8 mouse cellular contexts compared by ENCODE assay signal in the genomic region with DNA sequence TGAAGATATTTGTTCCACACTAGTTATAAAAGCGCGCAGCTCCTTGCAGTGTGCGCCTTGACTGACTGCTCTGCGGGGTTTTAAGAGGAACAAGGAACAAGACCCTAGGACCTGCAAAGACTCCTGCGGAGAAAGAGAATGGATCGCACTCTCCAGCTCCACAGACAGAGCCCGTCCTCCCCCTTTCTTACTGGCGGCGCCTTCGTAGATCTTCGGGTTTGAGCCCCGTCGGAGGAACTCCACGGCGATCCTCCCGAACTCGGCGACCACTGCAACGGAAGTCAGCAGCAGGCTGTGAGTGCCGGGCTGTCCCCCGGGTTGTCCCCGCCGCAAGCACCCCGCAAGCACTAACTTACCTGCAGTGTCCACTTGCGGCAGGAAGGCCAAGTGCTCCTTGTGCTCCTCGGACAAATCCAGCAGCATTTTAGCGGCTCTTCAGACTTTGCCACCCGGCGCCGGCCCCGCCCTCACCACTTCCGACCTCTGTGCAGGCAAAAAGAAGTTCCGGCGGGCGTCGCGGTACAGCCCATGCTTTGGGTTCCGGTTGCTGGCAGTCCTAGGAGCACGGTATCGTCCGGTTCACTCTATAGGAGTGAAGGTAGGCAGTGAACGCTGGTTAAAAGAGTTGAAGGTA. TPM values are rescaled to one million over a fixed set of nuclear protein-coding genes. Genes with fewer than 3 reads are reported as not detected.
A peak's percentile ranks its signal among the peaks of the same experiment; 100 is the strongest.
DNase-seq lines count a peak whose midpoint lies in the region; ATAC-seq and TF ChIP-seq lines count a peak whose summit lies in the region.

A gene (minus strand): TSS at position 485 of the 634 bp plus-strand sequence.

- peak within 1 kb of the TSS; percentile 81 for H3K27ac ChIP-seq in embryonic facial prominence, embryonic 13.5 days
- peak within 1 kb of the TSS; percentile 72 for H3K27ac ChIP-seq in heart, adult 2 months
- peak within 1 kb of the TSS; percentile 76 for H3K27ac ChIP-seq in limb, embryonic 13.5 days
- peak within 1 kb of the TSS; percentile 62 for H3K27ac ChIP-seq in midbrain, embryonic 16.5 days (ENCODE audit: low read length)

- TF ChIP-seq EP300 in heart, adult 2 months (IDR thresholded peaks at IDR 0.05; ENCODE audit: insufficient read depth, low read depth, low read length): 0 out of 2 replicates have a peak, but pooled peaks have one; percentile 26

- no peaks in the 10 kb centered on the region for H3K9me3 ChIP-seq in embryonic facial prominence, embryonic 13.5 days
- no peaks in the 10 kb centered on the region for H3K9me3 ChIP-seq in limb, embryonic 13.5 days
- H3K9me3 ChIP-seq in midbrain, embryonic 16.5 days (replicated peaks; ENCODE audit: control insufficient read depth, low read length, poor library complexity, severe bottlenecking): no peaks in the 10 kb centered on the region

- peak; percentile 82 for ATAC-seq in embryonic facial prominence, embryonic 13.5 days (ENCODE audit: insufficient number of reproducible peaks, insufficient read depth, low FRiP score, low TSS enrichment, low read depth)
- peak; percentile 95 for ATAC-seq in limb, embryonic 13.5 days (ENCODE audit: low FRiP score, low read depth)
- peak; percentile 99 for ATAC-seq in midbrain, embryonic 16.5 days

- peak; percentile 88 for DNase-seq in 3134 (ENCODE audit: extremely low read depth, insufficient read length, low spot score)
- peak; percentile 91 for DNase-seq in adrenal gland, postnatal 36 days
- DNase-seq in heart, adult 2 months: peak; percentile 88 to 95
- DNase-seq in kidney, adult 8-10 months: peak; percentile 81 to 91
- peak; percentile 84 to 89 for DNase-seq in spleen, postnatal 10 days (ENCODE audit: low spot score in 2 of 2)

- peak within 1 kb of the TSS; percentile 80 for H3K4me3 ChIP-seq in embryonic facial prominence, embryonic 13.5 days
- H3K4me3 ChIP-seq in heart, adult 2 months: peak within 1 kb of the TSS; percentile 88
- H3K4me3 ChIP-seq in limb, embryonic 13.5 days: peak within 1 kb of the TSS; percentile 81
- H3K4me3 ChIP-seq in midbrain, embryonic 16.5 days (ENCODE audit: low read depth, low read length): peak within 1 kb of the TSS; percentile 56

- peak within 1 kb of the TSS; percentile 88 for H3K9ac ChIP-seq in embryonic facial prominence, embryonic 13.5 days
- peak within 1 kb of the TSS; percentile 89 for H3K9ac ChIP-seq in heart, adult 2 months (ENCODE audit: low read depth, low read length)
- H3K9ac ChIP-seq in limb, embryonic 13.5 days: peak within 1 kb of the TSS; percentile 88
- H3K9ac ChIP-seq in midbrain, embryonic 16.5 days (ENCODE audit: low read depth, low read length): peak within 1 kb of the TSS; percentile 73

- intact Hi-C loops in heart, adult 2 months (cut with DNase I): no loop called here

- no peaks in the 10 kb centered on the region for H3K27me3 ChIP-seq in embryonic facial prominence, embryonic 13.5 days
- no peaks in the 10 kb centered on the region for H3K27me3 ChIP-seq in heart, adult 2 months (ENCODE audit: control insufficient read depth, insufficient read depth, low read length)
- no peaks in the 10 kb centered on the region for H3K27me3 ChIP-seq in limb, embryonic 13.5 days
- H3K27me3 ChIP-seq in midbrain, embryonic 16.5 days (ENCODE audit: control insufficient read depth, insufficient read depth, low read depth, low read length): no peaks in the 10 kb centered on the region

- H3K79me2 ChIP-seq in heart, adult 2 months (replicated peaks; ENCODE audit: control insufficient read depth, insufficient read depth, low read length): no peaks in the 10 kb centered on the region

- peaks cover 5% of the 10 kb centered on the region; the same call in 1 of the 2 replicates for H3K4me1 ChIP-seq in embryonic facial prominence, embryonic 13.5 days
- peaks cover 1% of the 10 kb centered on the region; the same call in 1 of the 2 replicates for H3K4me1 ChIP-seq in heart, adult 2 months (ENCODE audit: control insufficient read depth, insufficient read depth, low read length)
- H3K4me1 ChIP-seq in limb, embryonic 13.5 days: peaks cover 6% of the 10 kb centered on the region; the same call in 1 of the 2 replicates
- H3K4me1 ChIP-seq in midbrain, embryonic 16.5 days (ENCODE audit: control insufficient read depth, insufficient read depth, low read length): peaks cover 6% of the 10 kb centered on the region

- peak within 1 kb of the TSS; percentile 69 for H3K4me2 ChIP-seq in embryonic facial prominence, embryonic 13.5 days
- peak within 1 kb of the TSS; percentile 71 for H3K4me2 ChIP-seq in limb, embryonic 13.5 days (replicated peaks)
- peak within 1 kb of the TSS; percentile 66 for H3K4me2 ChIP-seq in midbrain, embryonic 16.5 days (ENCODE audit: low read length)

- under 1% methylated on average over 42 of the region's 42 CpGs for WGBS in embryonic facial prominence, embryonic 13.5 days
- WGBS in heart, adult 2 months: under 1% methylated on average over 42 of the region's 42 CpGs
- WGBS in limb, embryonic 13.5 days: 1% methylated on average over 42 of the region's 42 CpGs
- under 1% methylated on average over 42 of the region's 42 CpGs for WGBS in midbrain, embryonic 16.5 days

- TF ChIP-seq POLR2A in heart, adult 2 months (IDR thresholded peaks at IDR 0.05; ENCODE audit: insufficient read depth, low read depth, low read length): peak; percentile 85

- peaks cover 14% of the 10 kb centered on the region for H3K36me3 ChIP-seq in embryonic facial prominence, embryonic 13.5 days
- H3K36me3 ChIP-seq in heart, adult 2 months (ENCODE audit: control insufficient read depth, insufficient read depth, low read length): peaks cover 3% of the 10 kb centered on the region
- peaks cover 11% of the 10 kb centered on the region for H3K36me3 ChIP-seq in limb, embryonic 13.5 days
- no peaks in the 10 kb centered on the region for H3K36me3 ChIP-seq in midbrain, embryonic 16.5 days (ENCODE audit: control insufficient read depth, insufficient read depth, low read length)

- TF ChIP-seq CTCF in heart, adult 2 months (IDR thresholded peaks at IDR 0.05): no peak

RNA-seq across cellular contexts. Expression of the gene that starts here (rescaled TPM):
- total RNA-seq in adrenal gland, postnatal 36 days (2021): 10 to 100 TPM; 26.9 to 33.3 TPM
- 84.6 and 94.2 TPM in 2 replicates for polyA plus RNA-seq in embryonic facial prominence, embryonic 13.5 days (2015; fragmentation: Nextera tagmentation; extraction: Ambion mirVana)
- 10 to 100 TPM; 12.2 to 13.9 TPM for total RNA-seq in heart, adult 2 months (2021)
- 11.9 and 19.4 TPM in 2 replicates for polyA plus RNA-seq in heart, adult 2 months (2012; rRNA removed)
- 78.1 and 82.5 TPM in 2 replicates for polyA plus RNA-seq in limb, embryonic 13.5 days (2015; fragmentation: Nextera tagmentation; extraction: Ambion mirVana)
- 60.6 and 66.3 TPM in 2 replicates for polyA plus RNA-seq in midbrain, embryonic 16.5 days (2015; fragmentation: Nextera tagmentation; extraction: Ambion mirVana)

Comparison
In these comparisons a context has a peak if more than half of its experiments do, and no peak if none do; other contexts are left out.
1. Peak in every context shown above with its lines: DNase-seq, ATAC-seq, H3K4me3 ChIP-seq and H3K27ac ChIP-seq.